Mouse (Mus musculus) CH12.LX (cell line): ENCODE data around the gene Lmf1. TPM values are rescaled to one million over a fixed set of nuclear protein-coding genes. Genes with fewer than 3 reads are reported as not detected.

Experiments used
- DNase-seq: peaks from one replicate; pipeline ENCODE4 v3.0.0-alpha.2; 2013; ENCODE audit errors: extremely low read depth
- H3K27ac ChIP-seq: 2 replicates; pipeline ENCODE4 v1.5.1; 2012; ENCODE audit warnings: low read depth, mild to moderate bottlenecking, control low read depth, moderate library complexity; ENCODE audit not compliant: insufficient read depth
- H3K27me3 ChIP-seq: replicated peaks from 2 replicates; pipeline ENCODE3; 2012; ENCODE audit warnings: inconsistent platforms
- H3K36me3 ChIP-seq, 2 experiments: replicated peaks in 1 of 2; 2 replicates each; pipeline versions ENCODE3 to v1.6.1; 2012; ENCODE audit warnings: inconsistent platforms in 1 of 2, low read length in 1 of 2, mild to moderate bottlenecking in 1 of 2, mixed read lengths in 1 of 2, moderate library complexity in 1 of 2; ENCODE audit not compliant: control insufficient read depth in 1 of 2, insufficient read depth in 1 of 2
- H3K4me1 ChIP-seq, 2 experiments: 2 replicates each; pipeline ENCODE4 v1.6.1; 2012; ENCODE audit warnings: inconsistent platforms in 1 of 2, moderate library complexity in 1 of 2; ENCODE audit not compliant: insufficient read depth in 2 of 2, control insufficient read depth in 1 of 2
- H3K4me2 ChIP-seq: 2 replicates; pipeline ENCODE4 v1.6.1; 2012; ENCODE audit warnings: low read depth, mild to moderate bottlenecking, control low read depth; ENCODE audit not compliant: poor library complexity, insufficient read depth, severe bottlenecking
- H3K4me3 ChIP-seq, 3 experiments: fragments of 150-350 bp in 1 of 3; sonication (generic) in 1 of 3; replicated peaks in 1 of 3; 2 replicates each; pipeline versions ENCODE3 to v1.5.1; 2011 to 2012; ENCODE audit warnings: low read depth in 2 of 3, low read length in 2 of 3, mild to moderate bottlenecking in 2 of 3, moderate library complexity in 2 of 3, control low read depth in 1 of 3, improper control_type of control experiment in 1 of 3, inconsistent platforms in 1 of 3, mixed read lengths in 1 of 3; ENCODE audit not compliant: poor library complexity in 1 of 3
- H3K79me2 ChIP-seq: replicated peaks from 2 replicates; pipeline ENCODE4 v1.6.1; 2012; ENCODE audit warnings: mild to moderate bottlenecking, moderate library complexity; ENCODE audit not compliant: control insufficient read depth, poor library complexity, insufficient read depth, severe bottlenecking; ENCODE audit errors: extremely low read depth
- H3K9ac ChIP-seq: 2 replicates; pipeline ENCODE4 v1.6.1; 2012; ENCODE audit warnings: low read depth, mild to moderate bottlenecking, control low read depth, moderate library complexity; ENCODE audit not compliant: insufficient read depth
- H3K9me3 ChIP-seq: replicated peaks from 2 replicates; pipeline ENCODE3; 2012; ENCODE audit warnings: low read length, inconsistent platforms, mixed read lengths
- BHLHE40 ChIP-seq: IDR thresholded peaks from 2 replicates; pipeline ENCODE4 v1.6.1; 2011; ENCODE audit warnings: mild to moderate bottlenecking, low read depth, low read length, improper control_type of control experiment
- CHD1 ChIP-seq: IDR thresholded peaks from 2 replicates; pipeline ENCODE4 v1.6.1; 2012; ENCODE audit warnings: low read depth, low read length, improper control_type of control experiment, inconsistent platforms
- CHD2 ChIP-seq: IDR thresholded peaks from 2 replicates; pipeline ENCODE4 v1.6.1; 2011; ENCODE audit warnings: low read length, improper control_type of control experiment
- CTCF ChIP-seq, 2 experiments: IDR thresholded peaks in 1 of 2; conservative IDR thresholded peaks in 1 of 2; 2 replicates each; pipeline ENCODE4 v1.5.1; 2011 to 2012; ENCODE audit warnings: low read depth in 2 of 2, low read length in 2 of 2, improper control_type of control experiment in 1 of 2, inconsistent platforms in 1 of 2, mild to moderate bottlenecking in 1 of 2, moderate library complexity in 1 of 2
- ETS1 ChIP-seq: conservative IDR thresholded peaks from 2 replicates; pipeline ENCODE4 v1.6.1; 2012; ENCODE audit warnings: low read depth, mild to moderate bottlenecking, inconsistent platforms, low read length, improper control_type of control experiment, moderate library complexity
- GABPA ChIP-seq: IDR thresholded peaks from 2 replicates; pipeline ENCODE4 v1.6.1; 2012; ENCODE audit warnings: low read depth, low read length, improper control_type of control experiment, inconsistent platforms; ENCODE audit not compliant: insufficient replicate concordance
- HCFC1 ChIP-seq: IDR thresholded peaks from 2 replicates; pipeline ENCODE4 v1.6.1; 2012; ENCODE audit warnings: low read depth, mild to moderate bottlenecking, inconsistent platforms, low read length, improper control_type of control experiment
- JUN ChIP-seq: IDR thresholded peaks from 2 replicates; pipeline ENCODE4 v1.6.1; 2011; ENCODE audit warnings: low read depth, mild to moderate bottlenecking, low read length, improper control_type of control experiment, moderate library complexity; ENCODE audit not compliant: insufficient read depth
- JUND ChIP-seq: conservative IDR thresholded peaks from 2 replicates; pipeline ENCODE4 v1.6.1; 2011; ENCODE audit warnings: low read depth, low read length, improper control_type of control experiment
- MAFK ChIP-seq: IDR thresholded peaks from 2 replicates; pipeline ENCODE4 v1.6.1; 2011; ENCODE audit warnings: low read length, improper control_type of control experiment; ENCODE audit not compliant: insufficient replicate concordance
- MXI1 ChIP-seq: IDR thresholded peaks from 2 replicates; pipeline ENCODE4 v1.6.1; 2011; ENCODE audit warnings: mild to moderate bottlenecking, low read depth, low read length, improper control_type of control experiment
- POLR2A ChIP-seq: IDR thresholded peaks from 2 replicates; pipeline ENCODE4 v1.6.1; 2011; ENCODE audit warnings: low read depth, mild to moderate bottlenecking, improper control_type of control experiment, low read length
- POLR2AphosphoS2 ChIP-seq: IDR thresholded peaks from 2 replicates; pipeline ENCODE4 v1.6.1; 2011; ENCODE audit warnings: low read depth, low read length, improper control_type of control experiment
- RCOR1 ChIP-seq: conservative IDR thresholded peaks from 2 replicates; pipeline ENCODE4 v1.6.1; 2012; ENCODE audit warnings: low read depth, mild to moderate bottlenecking, inconsistent platforms, low read length, improper control_type of control experiment
- TCF12 ChIP-seq: IDR thresholded peaks from 2 replicates; pipeline ENCODE4 v1.6.1; 2014; ENCODE audit warnings: low read depth, mild to moderate bottlenecking, inconsistent platforms, low read length, improper control_type of control experiment
- USF2 ChIP-seq: conservative IDR thresholded peaks from 2 replicates; pipeline ENCODE4 v1.6.1; 2011; ENCODE audit warnings: low read depth, low read length, improper control_type of control experiment
- ZC3H11A ChIP-seq: IDR thresholded peaks from 2 replicates; pipeline ENCODE4 v1.6.1; 2012; ENCODE audit warnings: low read depth, mild to moderate bottlenecking, inconsistent platforms, low read length, improper control_type of control experiment
- ZNF384 ChIP-seq: IDR thresholded peaks from 2 replicates; pipeline ENCODE4 v1.6.1; 2012; ENCODE audit warnings: low read depth, low read length, improper control_type of control experiment, inconsistent platforms
- dilution Hi-C: fragments of 300-500 bp; cut with MboI; formaldehyde crosslinking; loops from 2 replicates; pipeline ENCODE4 v1.14.3; 2020; ENCODE audit warnings: low sequenced_read_pairs; ENCODE audit not compliant: extremely low pct_unique_long_range_greater_than_20kb, extremely low pct_ligation_motif_present
- in situ Hi-C: fragments of 300-500 bp; cut with MboI; formaldehyde crosslinking; loops from 3 replicates; pipeline ENCODE4 v1.14.3; 2019; ENCODE audit warnings: low sequenced_read_pairs, low pct_ligation_motif_present, low pct_unique_long_range_greater_than_20kb, mixed read lengths
- polyA plus RNA-seq: library from polyadenylated mRNA; unstranded; fragments of >175 nt; gene quantifications from 2 replicates; pipeline ENCODE4 v1.2.1, GENCODE M21; 2012; ENCODE audit warnings: low read depth; ENCODE audit not compliant: insufficient read length
- total RNA-seq, 2 experiments: library from RNA; depleted of rRNA; stranded (reverse); fragments of 300-350 nt in 1 of 2; fragments of >200 nt in 1 of 2; gene quantifications; 2 replicates each; pipeline ENCODE4 v1.2.3; 2012 to 2014

The Lmf1 gene
- total and polyA plus RNA-seq, 3 experiments: 13.3 to 26.9 (median 15.2) TPM

DNA sequence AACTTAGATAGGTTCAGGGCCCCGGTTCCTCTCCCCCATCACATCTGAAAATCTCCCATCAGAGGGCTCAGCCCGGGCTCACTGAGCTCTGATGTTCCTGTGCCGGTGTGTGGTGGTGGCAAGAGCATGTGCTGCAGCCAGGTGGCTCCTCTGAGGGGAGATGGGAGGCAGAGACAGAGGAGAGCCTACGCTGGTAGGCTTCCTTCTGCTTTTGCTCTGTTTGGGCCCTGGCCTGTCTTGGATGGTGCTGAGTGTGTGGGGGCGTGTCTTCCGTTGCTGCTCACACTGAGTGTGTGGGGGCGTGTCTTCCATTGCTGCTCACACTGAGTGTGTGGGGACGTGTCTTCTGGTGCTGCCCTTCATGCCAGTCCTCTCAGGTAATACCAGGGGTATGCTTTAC lies 23.5 kb downstream of the Lmf1 start:
- no peaks in the 10 kb centered on the region for H3K27me3 ChIP-seq
- H3K79me2 ChIP-seq: no peaks in the 10 kb centered on the region
- no peaks in the 10 kb centered on the region for H3K9me3 ChIP-seq
- no peak for TF ChIP-seq RCOR1
- TF ChIP-seq POLR2A: no peak
- TF ChIP-seq MAFK: no peak
- no peak for TF ChIP-seq ETS1
- TF ChIP-seq BHLHE40: no peak
- no peak for TF ChIP-seq ZC3H11A
- no peak for TF ChIP-seq JUND
- no peak for TF ChIP-seq JUN
- no peak for TF ChIP-seq MXI1
- TF ChIP-seq CTCF (conservative IDR thresholded peaks at IDR 0.05 in 1 of 2, IDR thresholded peaks at IDR 0.05 in 1 of 2; ENCODE audit: low read depth in 2 of 2, low read length in 2 of 2): no peak
- TF ChIP-seq HCFC1: no peak
- TF ChIP-seq CHD1: no peak
- TF ChIP-seq POLR2AphosphoS2: no peak
- TF ChIP-seq USF2: no peak
- TF ChIP-seq TCF12: no peak
- no peak for TF ChIP-seq GABPA
- no peak for TF ChIP-seq ZNF384
- dilution Hi-C loops: no loop called here
- no peak for DNase-seq
- no peak overlapping the region for H3K4me3 ChIP-seq
- H3K9ac ChIP-seq: no peak overlapping the region
- in situ Hi-C loops: no loop called here
- no peak overlapping the region for H3K27ac ChIP-seq
- peaks cover 0 to 21% of the 10 kb centered on the region in 2 experiments; a peak in 2 of 4 replicates for H3K4me1 ChIP-seq
- H3K4me2 ChIP-seq: no peak overlapping the region
- H3K36me3 ChIP-seq: peaks cover 0 to 59% of the 10 kb centered on the region in 2 experiments

DNA sequence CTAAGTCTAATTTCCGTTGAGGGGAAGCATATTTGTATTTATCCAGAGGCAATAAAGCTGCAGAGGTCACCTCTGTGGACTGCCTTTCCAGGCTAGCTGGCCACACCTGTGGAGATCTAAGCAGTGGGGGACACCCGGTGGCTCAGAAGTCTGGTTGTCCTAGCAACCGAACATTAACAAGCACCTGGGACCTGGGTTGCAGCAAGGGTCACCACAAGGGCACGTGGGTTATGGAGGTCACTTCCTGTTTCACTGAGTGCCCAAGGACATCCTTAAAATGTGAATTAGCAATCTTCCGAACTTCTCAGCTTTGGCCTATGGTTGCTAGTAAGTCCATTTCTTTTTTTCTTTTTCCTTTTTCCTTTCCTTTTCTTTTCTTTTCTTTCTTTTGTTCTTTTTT lies 25.3 kb downstream of the Lmf1 start:
- H3K9ac ChIP-seq: no peak overlapping the region
- DNase-seq: peak; percentile 17
- H3K27me3 ChIP-seq: no peaks in the 10 kb centered on the region
- no peak overlapping the region for H3K4me3 ChIP-seq
- TF ChIP-seq CHD2 (no peak), BHLHE40 (0 out of 2 replicates have a peak, but pooled peaks have one; percentile 43), TCF12 (no peak), JUND (no peak)
- H3K4me2 ChIP-seq: no peak overlapping the region
- no peaks in the 10 kb centered on the region for H3K9me3 ChIP-seq
- dilution Hi-C loops (no loop called here), in situ Hi-C loops (no loop called here)
- H3K4me1 ChIP-seq: peaks cover 0 to 21% of the 10 kb centered on the region in 2 experiments; a peak in 2 of 4 replicates
- peaks cover 0 to 57% of the 10 kb centered on the region in 2 experiments for H3K36me3 ChIP-seq
- no peak overlapping the region for H3K27ac ChIP-seq
- H3K79me2 ChIP-seq: no peaks in the 10 kb centered on the region
